Mouse (Mus musculus) neural tube, embryonic 14.5 days (tissue): ENCODE results near the gene Epha4. TPM values are rescaled to one million over a fixed set of nuclear protein-coding genes. Genes with fewer than 3 reads are reported as not detected.

Experiments
- ATAC-seq: fragments of 200-750 bp; cut with Nextera tagmentation; 2 replicates; pipeline ENCODE4 v1.8.0; 2017; ENCODE audit warnings: low read depth, mild to moderate bottlenecking, moderate TSS enrichment, moderate library complexity
- H3K27ac ChIP-seq: fragments of 300-500 bp; sonication (generic); 2 replicates; pipeline ENCODE4 v1.5.1; 2014; ENCODE audit warnings: low read depth, mild to moderate bottlenecking, control low read depth, low read length, moderate library complexity, mixed read lengths
- H3K27me3 ChIP-seq: fragments of 300-500 bp; sonication (generic); 2 replicates; pipeline ENCODE4 v1.6.1; 2014; ENCODE audit warnings: low read length; ENCODE audit not compliant: control insufficient read depth, insufficient read depth
- H3K36me3 ChIP-seq: fragments of 300-500 bp; sonication (generic); 2 replicates; pipeline ENCODE4 v1.6.1; 2014; ENCODE audit warnings: low read length, mixed read lengths; ENCODE audit not compliant: control insufficient read depth, insufficient read depth
- H3K4me1 ChIP-seq: fragments of 300-500 bp; sonication (generic); 2 replicates; pipeline ENCODE4 v1.6.1; 2014; ENCODE audit warnings: low read length; ENCODE audit not compliant: control insufficient read depth, insufficient read depth
- H3K4me2 ChIP-seq: fragments of 300-500 bp; sonication (generic); 2 replicates; pipeline ENCODE4 v1.6.1; 2014; ENCODE audit warnings: mild to moderate bottlenecking, low read depth, low read length, control low read depth
- H3K4me3 ChIP-seq: fragments of 300-500 bp; sonication (generic); 2 replicates; pipeline ENCODE4 v1.5.1; 2014; ENCODE audit warnings: low read depth, low read length, control low read depth, mixed read lengths
- H3K9ac ChIP-seq: fragments of 300-500 bp; sonication (generic); replicated peaks from 2 replicates; pipeline ENCODE4 v1.6.1; 2014; ENCODE audit warnings: low read depth, mild to moderate bottlenecking, control low read depth, low read length, mixed read lengths
- H3K9me3 ChIP-seq: fragments of 300-500 bp; sonication (generic); 2 replicates; pipeline ENCODE4 v1.6.1; 2016; ENCODE audit warnings: low read length; ENCODE audit not compliant: control insufficient read depth
- WGBS: fragments of 180-500 bp; shearing (Covaris S2); extraction: QIAGEN DNeasy Blood & Tissue Kit; methylation state at CpG from one replicate; pipeline ENCODE4 v1.1.7; 2014; 5-methylcytosine and 5-hydroxymethylcytosine counted together
- polyA plus RNA-seq: library from polyadenylated mRNA; unstranded; fragments of >200 nt; fragmentation: Nextera tagmentation; extraction: Ambion mirVana; gene quantifications from 2 replicates; pipeline ENCODE4 v1.2.1, GENCODE M21; 2014

The Epha4 gene
- polyA plus RNA-seq: 41.8 and 45.9 TPM in 2 replicates

GRCm38 (mm10) chr1:77514963-77515650, at the start of gene Epha4:
Epha4 (minus strand) TSS chr1:77515088.
- H3K27ac ChIP-seq: peak within 1 kb of the TSS; percentile 89
- ATAC-seq: peak; percentile 93
- peaks cover 10% of the 10 kb centered on the region; the same call in 1 of the 2 replicates for H3K4me1 ChIP-seq
- H3K9ac ChIP-seq: peak within 1 kb of the TSS; percentile 74
- peak within 1 kb of the TSS; percentile 74 for H3K4me2 ChIP-seq
- 0% methylated on average over 39 of the region's 40 CpGs for WGBS
- H3K27me3 ChIP-seq: no peaks in the 10 kb centered on the region
- peak within 1 kb of the TSS; percentile 62 for H3K4me3 ChIP-seq
- no peaks in the 10 kb centered on the region for H3K36me3 ChIP-seq
- no peaks in the 10 kb centered on the region for H3K9me3 ChIP-seq

DNA sequence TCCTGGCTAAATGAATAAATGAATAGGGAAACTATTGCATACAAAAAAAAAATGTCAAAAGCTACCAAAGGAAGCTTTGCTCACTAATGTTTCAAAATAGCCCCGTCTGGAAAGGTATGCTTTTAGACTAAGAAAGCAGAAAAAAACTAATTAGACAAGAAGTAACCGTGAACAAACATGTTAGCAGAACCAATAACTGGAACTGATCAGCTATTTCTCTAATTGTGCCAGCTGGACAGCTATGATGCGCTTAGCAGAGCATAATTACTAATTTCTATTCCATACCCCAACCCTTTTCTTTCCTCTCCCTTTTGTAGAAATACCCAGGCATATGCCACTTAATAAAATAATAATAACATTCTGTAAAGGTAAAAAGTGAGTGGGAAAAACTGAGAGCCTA, 41.3 kb upstream of the Epha4 start:
- no peak for ATAC-seq
- H3K9me3 ChIP-seq: no peaks in the 10 kb centered on the region
- no peaks in the 10 kb centered on the region for H3K4me1 ChIP-seq
- no peaks in the 10 kb centered on the region for H3K36me3 ChIP-seq
- 28% methylated on average over 3 of the region's 3 CpGs for WGBS
- no peaks in the 10 kb centered on the region for H3K27me3 ChIP-seq
- H3K9ac ChIP-seq: no peak overlapping the region
- no peak overlapping the region for H3K4me3 ChIP-seq
- no peak overlapping the region for H3K4me2 ChIP-seq
- no peak overlapping the region for H3K27ac ChIP-seq

GRCm38 (mm10) chr1:77551927-77552326, 37.0 kb upstream of the Epha4 start:
- ATAC-seq: no peak
- Histone ChIP-seq H3K4me2 (no peak overlapping the region), H3K36me3 (no peaks in the 10 kb centered on the region), H3K9ac (no peak overlapping the region), H3K4me1 (peaks cover under 1% of the 10 kb centered on the region; the same call in 1 of the 2 replicates), H3K27me3 (no peaks in the 10 kb centered on the region), H3K27ac (no peak overlapping the region), H3K4me3 (no peak overlapping the region), H3K9me3 (no peaks in the 10 kb centered on the region)
- WGBS: 70% methylated on average over 7 of the region's 7 CpGs

DNA sequence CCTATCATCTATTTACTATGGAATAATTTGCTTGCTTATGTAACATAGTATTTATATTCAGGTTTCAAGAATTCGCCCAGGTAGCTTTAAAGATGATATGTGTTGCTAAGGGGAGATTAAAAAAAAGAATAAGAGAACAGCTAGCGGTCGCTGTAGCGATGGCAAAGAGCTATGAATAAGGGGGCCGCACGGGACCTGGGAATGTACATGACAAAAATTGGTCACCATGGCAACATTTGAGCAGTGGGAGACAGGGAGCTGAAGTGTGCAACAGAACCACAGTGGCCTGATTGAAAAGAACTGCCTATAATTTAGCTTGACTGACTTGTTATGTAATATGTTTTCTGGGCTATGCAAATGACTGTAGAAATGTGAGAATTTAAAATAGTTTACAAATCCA, 30.8 kb upstream of the Epha4 start:
- Histone ChIP-seq H3K27ac (no peak overlapping the region; the same call in 1 of the 2 replicates), H3K4me2 (no peak overlapping the region), H3K36me3 (no peaks in the 10 kb centered on the region), H3K9ac (no peak overlapping the region), H3K9me3 (no peaks in the 10 kb centered on the region), H3K27me3 (no peaks in the 10 kb centered on the region), H3K4me1 (peaks cover 16% of the 10 kb centered on the region), H3K4me3 (no peak overlapping the region)
- peak; percentile 83; the same call in 1 of the 2 replicates for ATAC-seq
- WGBS: 17% methylated on average over 6 of the region's 6 CpGs

- Histone ChIP-seq H3K9ac (no peak overlapping the region), H3K27me3 (no peaks in the 10 kb centered on the region), H3K4me3 (no peak overlapping the region), H3K27ac (no peak overlapping the region), H3K4me1 (peaks cover 17% of the 10 kb centered on the region), H3K9me3 (no peaks in the 10 kb centered on the region), H3K4me2 (no peak overlapping the region), H3K36me3 (no peaks in the 10 kb centered on the region)
- WGBS: 86% methylated on average over 1 of the region's 1 CpGs
- no peak for ATAC-seq
Observed at GRCm38 (mm10) chr1:77545035-77545434, 30.1 kb upstream of the Epha4 start.

- Histone ChIP-seq H3K9me3 (no peaks in the 10 kb centered on the region), H3K4me1 (peaks cover 19% of the 10 kb centered on the region), H3K27ac (no peak overlapping the region), H3K36me3 (no peaks in the 10 kb centered on the region), H3K4me3 (no peak overlapping the region), H3K9ac (no peak overlapping the region), H3K4me2 (no peak overlapping the region), H3K27me3 (no peaks in the 10 kb centered on the region)
- WGBS: 28% methylated on average over 3 of the region's 3 CpGs
- ATAC-seq: no peak
Observed at GRCm38 (mm10) chr1:77544279-77544678, 29.4 kb upstream of the Epha4 start.

DNA sequence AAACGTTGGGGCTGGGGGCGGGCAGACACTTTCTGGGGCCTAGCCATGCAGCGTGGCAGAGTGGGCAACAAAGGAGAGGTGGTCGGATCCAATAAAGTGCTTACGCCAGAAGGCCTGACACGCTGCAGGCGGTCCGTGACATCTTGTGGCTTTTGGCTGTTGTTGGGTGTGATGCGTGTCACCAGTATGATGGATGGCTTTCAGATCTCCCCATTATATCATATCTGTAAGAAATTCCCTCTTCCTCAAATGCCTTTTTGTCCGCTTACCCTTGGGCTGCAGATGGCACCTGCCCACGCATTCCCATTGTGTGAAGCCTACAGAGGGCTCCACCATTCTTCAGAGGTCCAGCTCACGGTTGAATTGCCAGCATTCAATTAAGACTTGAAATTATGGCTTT, 25.1 kb upstream of the Epha4 start:
- H3K4me3 ChIP-seq: no peak overlapping the region
- H3K27ac ChIP-seq: no peak overlapping the region
- 60% methylated on average over 12 of the region's 12 CpGs for WGBS
- no peaks in the 10 kb centered on the region for H3K36me3 ChIP-seq
- no peak overlapping the region for H3K9ac ChIP-seq
- H3K27me3 ChIP-seq: no peaks in the 10 kb centered on the region
- peaks cover 3% of the 10 kb centered on the region; the same call in 1 of the 2 replicates for H3K4me1 ChIP-seq
- no peak for ATAC-seq
- no peak overlapping the region for H3K4me2 ChIP-seq
- H3K9me3 ChIP-seq: no peaks in the 10 kb centered on the region

DNA sequence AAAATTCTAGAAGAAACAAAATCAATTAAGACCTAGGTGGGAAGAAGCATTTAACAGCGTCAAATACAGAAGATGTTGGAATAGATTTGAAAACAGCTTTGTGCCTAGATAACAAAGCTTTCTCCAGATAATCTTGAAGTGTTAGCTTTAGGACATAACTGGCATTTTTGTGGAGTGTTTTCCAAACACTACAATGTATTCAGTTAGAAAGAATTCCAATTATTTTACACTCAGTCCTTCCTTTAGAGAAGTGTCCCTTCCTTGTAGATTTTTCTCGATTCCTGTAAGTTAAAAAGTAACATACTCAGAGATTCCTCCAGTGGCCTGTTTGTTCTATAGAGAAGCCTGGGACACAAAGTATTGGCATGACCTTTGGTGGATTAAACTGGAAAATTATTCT, 23.7 kb upstream of the Epha4 start:
- Histone ChIP-seq H3K36me3 (no peaks in the 10 kb centered on the region), H3K9me3 (no peaks in the 10 kb centered on the region), H3K27me3 (no peaks in the 10 kb centered on the region), H3K9ac (no peak overlapping the region), H3K4me3 (no peak overlapping the region), H3K4me2 (no peak overlapping the region), H3K4me1 (peaks cover 3% of the 10 kb centered on the region; the same call in 1 of the 2 replicates), H3K27ac (no peak overlapping the region)
- no peak for ATAC-seq
- 70% methylated on average over 2 of the region's 2 CpGs for WGBS

DNA sequence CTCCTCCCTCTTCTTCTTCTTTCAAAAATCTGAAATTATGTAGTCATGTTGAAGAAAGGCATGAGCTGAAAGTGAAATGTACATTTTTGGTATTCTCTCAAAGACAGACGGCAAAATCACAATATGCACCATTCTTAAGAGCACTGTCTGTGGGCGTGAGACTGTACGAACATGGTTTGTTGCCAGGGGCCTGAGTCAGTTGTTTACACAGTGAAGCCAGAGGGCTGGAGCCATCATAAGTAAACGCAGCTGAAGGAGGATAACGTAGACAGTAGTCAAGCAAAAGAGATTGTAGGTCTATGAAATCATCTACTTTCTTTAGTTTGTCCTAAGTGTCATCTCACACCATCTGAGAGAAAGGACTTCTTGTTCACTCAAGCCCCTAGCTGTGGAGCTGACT, 21.0 kb upstream of the Epha4 start:
- Histone ChIP-seq H3K4me2 (no peak overlapping the region), H3K36me3 (no peaks in the 10 kb centered on the region), H3K4me3 (no peak overlapping the region), H3K9ac (no peak overlapping the region), H3K27ac (no peak overlapping the region), H3K4me1 (peaks cover 3% of the 10 kb centered on the region; the same call in 1 of the 2 replicates), H3K27me3 (no peaks in the 10 kb centered on the region), H3K9me3 (no peaks in the 10 kb centered on the region)
- 80% methylated on average over 5 of the region's 5 CpGs for WGBS
- no peak for ATAC-seq
